Mouse (Mus musculus): ENCODE results near the gene Lrrc27. TPM values are rescaled to one million over a fixed set of nuclear protein-coding genes. Genes with fewer than 3 reads are reported as not detected.
A peak's percentile ranks its signal among the peaks of the same experiment; 100 is the strongest.

Lrrc27 gene
- 2.9 and 5.0 TPM in 2 replicates for polyA plus RNA-seq (2015; fragmentation: Nextera tagmentation; extraction: Ambion mirVana)

- ATAC-seq (ENCODE audit: insufficient read depth, low FRiP score, low read depth) = peak; percentile 97
- 2% methylated on average over 53 of the region's 53 CpGs for WGBS
Observed at GRCm38 (mm10) chr7:139212754-139213745, at the start of gene Lrrc27, which contains the start of gene Stk32c. Lrrc27 (plus strand) TSS chr7:139212988. Stk32c (minus strand) TSS chr7:139213307.

GRCm38 (mm10) chr7:139164410-139164809 is 48.4 kb upstream of the Lrrc27 start:
- H3K36me3 ChIP-seq = no peaks in the 10 kb centered on the region
- no peaks in the 10 kb centered on the region for H3K4me1 ChIP-seq
- H3K9ac ChIP-seq = no peak overlapping the region
- no peak overlapping the region for H3K4me3 ChIP-seq (replicated peaks)
- no peaks in the 10 kb centered on the region for H3K27me3 ChIP-seq (replicated peaks)
- ATAC-seq (ENCODE audit: insufficient read depth, low FRiP score, low read depth) = no peak
- no peaks in the 10 kb centered on the region for H3K9me3 ChIP-seq
- H3K27ac ChIP-seq = no peak overlapping the region
- H3K4me2 ChIP-seq = no peak overlapping the region
- 67% methylated on average over 5 of the region's 5 CpGs for WGBS

More at GRCm38 (mm10) chr7:139212754-139213745, at the start of gene Lrrc27, which contains the start of gene Stk32c:
- Histone ChIP-seq H3K36me3 (no peaks in the 10 kb centered on the region), H3K9ac (peak within 1 kb of the TSS; percentile 65), H3K4me3 (replicated peaks) (peak within 1 kb of the TSS; percentile 64), H3K27me3 (replicated peaks) (no peaks in the 10 kb centered on the region), H3K4me2 (peak within 1 kb of the TSS; percentile 60), H3K4me1 (peaks cover 12% of the 10 kb centered on the region), H3K9me3 (no peaks in the 10 kb centered on the region), H3K27ac (peak within 1 kb of the TSS; percentile 82)

GRCm38 (mm10) chr7:139169143-139169542 is 43.6 kb upstream of the Lrrc27 start:
- Histone ChIP-seq H3K4me3 (replicated peaks) (no peak overlapping the region), H3K9me3 (no peaks in the 10 kb centered on the region), H3K36me3 (no peaks in the 10 kb centered on the region), H3K4me1 (no peaks in the 10 kb centered on the region), H3K9ac (no peak overlapping the region), H3K27me3 (replicated peaks) (no peaks in the 10 kb centered on the region), H3K4me2 (no peak overlapping the region), H3K27ac (no peak overlapping the region)
- 64% methylated on average over 4 of the region's 4 CpGs for WGBS
- ATAC-seq (ENCODE audit: insufficient read depth, low FRiP score, low read depth) = no peak

- no peak overlapping the region for H3K27ac ChIP-seq
- H3K4me1 ChIP-seq = no peaks in the 10 kb centered on the region
- no peaks in the 10 kb centered on the region for H3K9me3 ChIP-seq
- ATAC-seq (ENCODE audit: insufficient read depth, low FRiP score, low read depth) = no peak
- 79% methylated on average over 5 of the region's 5 CpGs for WGBS
- no peak overlapping the region for H3K9ac ChIP-seq
- H3K36me3 ChIP-seq = no peaks in the 10 kb centered on the region
- no peaks in the 10 kb centered on the region for H3K27me3 ChIP-seq (replicated peaks)
- no peak overlapping the region for H3K4me2 ChIP-seq
- no peak overlapping the region for H3K4me3 ChIP-seq (replicated peaks)
Observed at GRCm38 (mm10) chr7:139179299-139179698, 33.5 kb upstream of the Lrrc27 start.

GRCm38 (mm10) chr7:139180058-139180457 is 32.7 kb upstream of the Lrrc27 start:
- H3K27ac ChIP-seq = no peak overlapping the region
- no peaks in the 10 kb centered on the region for H3K27me3 ChIP-seq (replicated peaks)
- no peaks in the 10 kb centered on the region for H3K4me1 ChIP-seq
- H3K36me3 ChIP-seq = no peaks in the 10 kb centered on the region
- H3K9ac ChIP-seq = no peak overlapping the region
- no peaks in the 10 kb centered on the region for H3K9me3 ChIP-seq
- H3K4me3 ChIP-seq (replicated peaks) = no peak overlapping the region
- no peak for ATAC-seq (ENCODE audit: insufficient read depth, low FRiP score, low read depth)
- WGBS = 95% methylated on average over 3 of the region's 3 CpGs
- no peak overlapping the region for H3K4me2 ChIP-seq

- 76% methylated on average over 4 of the region's 4 CpGs for WGBS
- Histone ChIP-seq H3K9ac (no peak overlapping the region), H3K4me1 (peaks cover 12% of the 10 kb centered on the region; the same call in 1 of the 2 replicates), H3K36me3 (no peaks in the 10 kb centered on the region), H3K27ac (no peak overlapping the region), H3K27me3 (replicated peaks) (peaks cover 28% of the 10 kb centered on the region), H3K4me2 (no peak overlapping the region), H3K4me3 (replicated peaks) (no peak overlapping the region), H3K9me3 (no peaks in the 10 kb centered on the region)
- no peak for ATAC-seq (ENCODE audit: insufficient read depth, low FRiP score, low read depth)
Observed at GRCm38 (mm10) chr7:139184396-139184795, 28.4 kb upstream of the Lrrc27 start.

GRCm38 (mm10) chr7:139184846-139185245 is 27.9 kb upstream of the Lrrc27 start:
- Histone ChIP-seq H3K9me3 (no peaks in the 10 kb centered on the region), H3K36me3 (no peaks in the 10 kb centered on the region), H3K9ac (no peak overlapping the region), H3K4me2 (no peak overlapping the region), H3K4me3 (replicated peaks) (no peak overlapping the region), H3K4me1 (peaks cover 12% of the 10 kb centered on the region; the same call in 1 of the 2 replicates), H3K27ac (no peak overlapping the region), H3K27me3 (replicated peaks) (peaks cover 28% of the 10 kb centered on the region)
- ATAC-seq (ENCODE audit: insufficient read depth, low FRiP score, low read depth) = no peak
- 66% methylated on average over 7 of the region's 7 CpGs for WGBS

- Histone ChIP-seq H3K4me2 (no peak overlapping the region), H3K9ac (no peak overlapping the region), H3K4me3 (replicated peaks) (no peak overlapping the region), H3K36me3 (no peaks in the 10 kb centered on the region), H3K4me1 (peaks cover 12% of the 10 kb centered on the region; the same call in 1 of the 2 replicates), H3K27me3 (replicated peaks) (peaks cover 28% of the 10 kb centered on the region), H3K9me3 (no peaks in the 10 kb centered on the region), H3K27ac (no peak overlapping the region)
- ATAC-seq (ENCODE audit: insufficient read depth, low FRiP score, low read depth) = no peak
- 53% methylated on average over 5 of the region's 5 CpGs for WGBS
Observed at GRCm38 (mm10) chr7:139185971-139186370, 26.8 kb upstream of the Lrrc27 start.

GRCm38 (mm10) chr7:139186436-139186835 is 26.4 kb upstream of the Lrrc27 start:
- no peak overlapping the region for H3K9ac ChIP-seq
- H3K4me3 ChIP-seq (replicated peaks) = no peak overlapping the region
- peaks cover 28% of the 10 kb centered on the region for H3K27me3 ChIP-seq (replicated peaks)
- 76% methylated on average over 8 of the region's 8 CpGs for WGBS
- no peak overlapping the region for H3K27ac ChIP-seq
- H3K4me1 ChIP-seq = peaks cover 12% of the 10 kb centered on the region; the same call in 1 of the 2 replicates
- no peaks in the 10 kb centered on the region for H3K9me3 ChIP-seq
- H3K36me3 ChIP-seq = no peaks in the 10 kb centered on the region
- no peak overlapping the region for H3K4me2 ChIP-seq
- no peak for ATAC-seq (ENCODE audit: insufficient read depth, low FRiP score, low read depth)

GRCm38 (mm10) chr7:139187277-139187676 is 25.5 kb upstream of the Lrrc27 start:
- Histone ChIP-seq H3K4me1 (peaks cover 12% of the 10 kb centered on the region; the same call in 1 of the 2 replicates), H3K4me3 (replicated peaks) (peak overlapping the region; percentile 65), H3K27me3 (replicated peaks) (peaks cover 28% of the 10 kb centered on the region), H3K9me3 (no peaks in the 10 kb centered on the region), H3K4me2 (peak overlapping the region; percentile 100), H3K36me3 (no peaks in the 10 kb centered on the region), H3K9ac (no peak overlapping the region), H3K27ac (no peak overlapping the region)
- no peak for ATAC-seq (ENCODE audit: insufficient read depth, low FRiP score, low read depth)
- WGBS = 32% methylated on average over 7 of the region's 7 CpGs

GRCm38 (mm10) chr7:139187771-139188633 is 24.8 kb upstream of the Lrrc27 start:
- Histone ChIP-seq H3K9me3 (no peaks in the 10 kb centered on the region), H3K4me1 (peaks cover 12% of the 10 kb centered on the region; the same call in 1 of the 2 replicates), H3K4me3 (replicated peaks) (peak overlapping the region; percentile 65), H3K4me2 (peak overlapping the region; percentile 100), H3K27ac (no peak overlapping the region), H3K36me3 (no peaks in the 10 kb centered on the region), H3K27me3 (replicated peaks) (peaks cover 28% of the 10 kb centered on the region), H3K9ac (peak overlapping the region; percentile 40)
- WGBS = under 1% methylated on average over 77 of the region's 94 CpGs
- peak; percentile 93 for ATAC-seq (ENCODE audit: insufficient read depth, low FRiP score, low read depth)
